Mouse (Mus musculus) midbrain, postnatal 0 days (tissue): ENCODE results near the gene Plpp7. TPM values are rescaled to one million over a fixed set of nuclear protein-coding genes. Genes with fewer than 3 reads are reported as not detected.

Experiments used
- ATAC-seq: fragments of 200-750 bp; cut with Nextera tagmentation; 2 replicates; pipeline ENCODE4 v1.8.0; 2017; ENCODE audit warnings: moderate number of reproducible peaks, mild to moderate bottlenecking, moderate TSS enrichment, moderate library complexity; ENCODE audit not compliant: low FRiP score
- DNase-seq: peaks from one replicate; pipeline ENCODE4 v3.0.0-alpha.2; 2015; ENCODE audit warnings: low spot score
- H3K27ac ChIP-seq: fragments of 300-500 bp; sonication (generic); 2 replicates; pipeline ENCODE4 v1.5.1; 2014; ENCODE audit warnings: low read depth, mild to moderate bottlenecking, low read length, mixed read lengths
- H3K27me3 ChIP-seq: fragments of 300-500 bp; sonication (generic); 2 replicates; pipeline ENCODE4 v1.6.1; 2014; ENCODE audit warnings: low read length, control low read depth, mixed read lengths; ENCODE audit not compliant: insufficient read depth
- H3K36me3 ChIP-seq: fragments of 300-500 bp; sonication (generic); 2 replicates; pipeline ENCODE4 v1.6.1; 2014; ENCODE audit warnings: low read length, control low read depth, mixed read lengths; ENCODE audit not compliant: insufficient read depth
- H3K4me1 ChIP-seq: fragments of 300-500 bp; sonication (generic); 2 replicates; pipeline ENCODE4 v1.6.1; 2014; ENCODE audit warnings: mild to moderate bottlenecking, control low read depth, antibody characterized with exemption, low read length, mixed read lengths; ENCODE audit not compliant: insufficient read depth
- H3K4me2 ChIP-seq: fragments of 300-500 bp; sonication (generic); 2 replicates; pipeline ENCODE4 v1.6.1; 2014; ENCODE audit warnings: low read depth, mild to moderate bottlenecking, low read length, mixed read lengths; ENCODE audit not compliant: poor library complexity, severe bottlenecking
- H3K4me3 ChIP-seq: fragments of 300-500 bp; sonication (generic); 2 replicates; pipeline ENCODE4 v1.5.1; 2014; ENCODE audit warnings: low read depth, mild to moderate bottlenecking, low read length, moderate library complexity
- H3K9ac ChIP-seq: fragments of 300-500 bp; sonication (generic); replicated peaks from 2 replicates; pipeline ENCODE4 v1.6.1; 2014; ENCODE audit warnings: mild to moderate bottlenecking, low read length, moderate library complexity, mixed read lengths; ENCODE audit not compliant: poor library complexity, severe bottlenecking
- H3K9me3 ChIP-seq: fragments of 300-500 bp; sonication (generic); 2 replicates; pipeline ENCODE4 v1.6.1; 2016; ENCODE audit warnings: low read length, control low read depth
- CTCF ChIP-seq: IDR thresholded peaks from 2 replicates; pipeline ENCODE4 v1.5.1; 2016; ENCODE audit warnings: antibody characterized with exemption, mild to moderate bottlenecking
- WGBS: fragments of 180-500 bp; shearing (Covaris S2); extraction: QIAGEN DNeasy Blood & Tissue Kit; methylation state at CpG from one replicate; pipeline ENCODE4 v1.1.7; 2014; 5-methylcytosine and 5-hydroxymethylcytosine counted together
- polyA plus RNA-seq: library from polyadenylated mRNA; unstranded; fragments of >200 nt; fragmentation: Nextera tagmentation; extraction: Ambion mirVana; gene quantifications from 2 replicates; pipeline ENCODE4 v1.2.1, GENCODE M21; 2015
- total RNA-seq: library from RNA; depleted of rRNA; stranded (reverse); fragments of >200 nt; gene quantifications from 2 replicates; pipeline ENCODE4 v1.2.3, GENCODE M21; 2014

Plpp7 gene
- total and polyA plus RNA-seq, 2 experiments from 2014 or later, result 24.9 to 47.0 TPM

GRCm38 (mm10) chr2:32096122-32096420, 743 bp downstream of the Plpp7 start:
- Histone ChIP-seq H3K27ac (peak overlapping the region; percentile 79), H3K9ac (peak overlapping the region; percentile 82), H3K4me2 (peak overlapping the region; percentile 89), H3K4me3 (peak overlapping the region; percentile 60), H3K9me3 (no peaks in the 10 kb centered on the region), H3K4me1 (peaks cover 10% of the 10 kb centered on the region), H3K36me3 (peaks cover 3% of the 10 kb centered on the region; the same call in 1 of the 2 replicates), H3K27me3 (no peaks in the 10 kb centered on the region)
- 82% methylated on average over 10 of the region's 10 CpGs for WGBS
- DNase-seq (no peak), ATAC-seq (no peak; the same call in 1 of the 2 replicates)
- TF ChIP-seq CTCF, result no peak

DNA sequence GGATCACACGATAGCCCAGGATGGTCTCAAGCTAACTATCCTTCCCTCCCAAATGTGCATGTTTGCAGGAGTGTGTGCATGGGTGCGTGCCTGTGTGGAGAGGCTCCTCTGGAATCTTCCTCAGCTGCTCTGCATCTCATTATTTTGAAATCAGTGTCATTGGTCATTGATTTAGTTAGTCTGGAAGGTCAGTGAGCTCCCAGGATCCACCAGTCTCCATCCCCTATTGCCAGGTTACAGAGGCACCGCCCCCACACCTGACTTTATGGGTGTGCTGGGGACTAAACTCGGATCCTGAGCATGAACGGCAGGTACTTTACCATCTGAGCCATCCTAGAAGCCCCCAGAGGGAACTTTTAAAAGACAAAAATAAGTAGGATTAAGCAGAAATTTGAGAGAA, 7.6 kb downstream of the Plpp7 start:
- WGBS, result 57% methylated on average over 5 of the region's 5 CpGs

DNA sequence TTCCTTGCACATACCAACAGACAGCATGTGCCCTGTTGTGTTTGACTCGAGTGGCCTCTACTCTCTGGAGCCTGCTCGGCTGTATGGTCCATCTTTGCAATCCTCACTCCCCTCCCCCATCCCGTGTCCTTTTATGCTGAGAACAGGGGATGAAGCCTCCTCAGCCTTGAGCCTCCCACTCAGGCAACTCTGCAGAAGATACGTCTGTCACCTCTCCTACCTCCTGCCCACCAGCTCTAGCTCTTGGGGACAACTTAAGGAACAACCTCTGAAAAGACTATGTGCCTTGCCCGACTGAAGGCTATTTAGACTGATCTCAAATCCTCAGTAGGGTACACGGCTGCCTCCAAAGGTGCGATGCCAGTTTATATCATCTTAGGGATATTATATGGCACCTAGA, 8.2 kb downstream of the Plpp7 start:
- H3K27ac ChIP-seq, result no peak overlapping the region
- no peaks in the 10 kb centered on the region for H3K27me3 ChIP-seq
- 71% methylated on average over 7 of the region's 7 CpGs for WGBS
- no peak for TF ChIP-seq CTCF
- H3K4me2 ChIP-seq, result no peak overlapping the region
- H3K4me1 ChIP-seq, result no peaks in the 10 kb centered on the region
- H3K36me3 ChIP-seq, result peaks cover 6% of the 10 kb centered on the region
- no peak overlapping the region for H3K4me3 ChIP-seq
- H3K9ac ChIP-seq, result no peak overlapping the region
- DNase-seq (no peak), ATAC-seq (no peak)
- H3K9me3 ChIP-seq, result no peaks in the 10 kb centered on the region

More for the DNA sequence above, 7.6 kb downstream of the Plpp7 start:
- no peaks in the 10 kb centered on the region for H3K4me1 ChIP-seq
- DNase-seq, result no peak
- H3K9me3 ChIP-seq, result no peaks in the 10 kb centered on the region
- peaks cover 2% of the 10 kb centered on the region; the same call in 1 of the 2 replicates for H3K36me3 ChIP-seq
- H3K4me3 ChIP-seq, result no peak overlapping the region
- no peak for TF ChIP-seq CTCF
- ATAC-seq, result no peak
- no peak overlapping the region for H3K9ac ChIP-seq
- H3K27me3 ChIP-seq, result no peaks in the 10 kb centered on the region
- no peak overlapping the region for H3K27ac ChIP-seq
- H3K4me2 ChIP-seq, result no peak overlapping the region

GRCm38 (mm10) chr2:32104122-32104521, 8.8 kb downstream of the Plpp7 start:
- ATAC-seq, result no peak
- TF ChIP-seq CTCF, result no peak
- Histone ChIP-seq H3K27ac (no peak overlapping the region), H3K4me2 (no peak overlapping the region), H3K36me3 (peaks cover 6% of the 10 kb centered on the region; the same call in 1 of the 2 replicates), H3K4me1 (no peaks in the 10 kb centered on the region), H3K27me3 (no peaks in the 10 kb centered on the region), H3K9ac (no peak overlapping the region), H3K9me3 (no peaks in the 10 kb centered on the region), H3K4me3 (no peak overlapping the region)
- 77% methylated on average over 7 of the region's 7 CpGs for WGBS
- no peak for DNase-seq

GRCm38 (mm10) chr2:32105117-32105913, 10.0 kb downstream of the Plpp7 start:
- 55% methylated on average over 16 of the region's 16 CpGs for WGBS
- no peak for TF ChIP-seq CTCF
- Histone ChIP-seq H3K4me2 (no peak overlapping the region), H3K27me3 (no peaks in the 10 kb centered on the region), H3K27ac (no peak overlapping the region), H3K36me3 (peaks cover 12% of the 10 kb centered on the region), H3K4me3 (no peak overlapping the region), H3K9me3 (no peaks in the 10 kb centered on the region), H3K4me1 (no peaks in the 10 kb centered on the region), H3K9ac (no peak overlapping the region)
- ATAC-seq (no peak), DNase-seq (peak; percentile 31)

DNA sequence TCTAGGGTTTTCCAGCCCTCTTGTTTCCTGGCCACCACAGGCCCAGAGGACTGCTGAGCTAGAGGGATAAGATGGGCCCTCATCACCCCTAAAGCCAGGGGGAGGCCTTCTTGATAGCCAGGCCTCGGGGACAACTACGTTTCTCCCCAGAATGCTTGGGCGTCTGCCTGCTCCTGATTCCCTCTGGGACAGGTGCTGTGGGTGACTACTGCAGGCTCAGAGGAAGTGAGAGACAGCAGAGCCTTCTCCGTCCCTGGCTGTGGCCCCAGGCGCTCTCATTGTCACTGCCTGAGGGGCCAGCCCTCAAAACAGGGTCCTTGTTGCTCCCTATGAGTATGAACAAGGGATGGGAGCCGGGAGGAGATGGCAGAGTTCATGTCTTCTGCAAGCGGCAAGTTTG, 10.6 kb downstream of the Plpp7 start:
- Histone ChIP-seq H3K9ac (no peak overlapping the region), H3K9me3 (no peaks in the 10 kb centered on the region), H3K4me2 (no peak overlapping the region), H3K36me3 (peaks cover 18% of the 10 kb centered on the region), H3K27ac (no peak overlapping the region), H3K27me3 (no peaks in the 10 kb centered on the region), H3K4me3 (no peak overlapping the region), H3K4me1 (no peaks in the 10 kb centered on the region)
- DNase-seq (no peak), ATAC-seq (no peak)
- TF ChIP-seq CTCF, result no peak
- WGBS, result 83% methylated on average over 7 of the region's 7 CpGs
